Mouse (Mus musculus) olfactory bulb, adult 2 months (tissue): Measurements from ENCODE around the gene Dock8. TPM values are rescaled to one million over a fixed set of nuclear protein-coding genes. Genes with fewer than 3 reads are reported as not detected.

ENCODE experiments used
- H3K27ac ChIP-seq: fragments of 200-500 bp; 2 replicates; pipeline ENCODE4 v1.5.1; 2012; ENCODE audit warnings: low read depth, low read length; ENCODE audit not compliant: insufficient read depth
- H3K4me1 ChIP-seq: fragments of 200-500 bp; 2 replicates; pipeline ENCODE4 v1.6.1; 2012; ENCODE audit warnings: low read length; ENCODE audit not compliant: control insufficient read depth, insufficient read depth
- H3K4me3 ChIP-seq: fragments of 200-500 bp; 2 replicates; pipeline ENCODE4 v1.5.1; 2012; ENCODE audit warnings: mild to moderate bottlenecking, low read depth, low read length, moderate library complexity; ENCODE audit not compliant: insufficient read depth
- CTCF ChIP-seq: fragments of 200-500 bp; IDR thresholded peaks from 2 replicates; pipeline ENCODE4 v1.5.1; 2012; ENCODE audit warnings: low read depth, mild to moderate bottlenecking, low read length, moderate library complexity; ENCODE audit not compliant: insufficient read depth
- POLR2A ChIP-seq: fragments of 200-500 bp; IDR thresholded peaks from 2 replicates; pipeline ENCODE4 v1.6.1; 2012; ENCODE audit warnings: mild to moderate bottlenecking, low read depth, low read length, moderate library complexity; ENCODE audit not compliant: insufficient read depth
- WGBS: fragments of 180-500 bp; shearing (Covaris S2); methylation state at CpG from one replicate; pipeline ENCODE4 v1.1.7; 2018; 5-methylcytosine and 5-hydroxymethylcytosine counted together
- polyA plus RNA-seq: library from polyadenylated mRNA; stranded (reverse); fragments of >200 nt; gene quantifications from 2 replicates; pipeline ENCODE4 v1.2.4, GENCODE M21; 2012; ENCODE audit warnings: low replicate concordance; ENCODE audit not compliant: missing spikeins, insufficient read depth, insufficient read length

Gene Dock8
- polyA plus RNA-seq = not detected in 2 replicates

- under 1% methylated on average over 109 of the region's 109 CpGs for WGBS
- TF ChIP-seq POLR2A = no peak
- H3K27ac ChIP-seq = no peak within 1 kb of the TSS
- H3K4me1 ChIP-seq = peaks cover 8% of the 10 kb centered on the region
- H3K4me3 ChIP-seq = peak within 1 kb of the TSS; percentile 58
These were observed at the start of gene Dock8 for GRCm38 (mm10) chr19:24999201-24999886. TSS of gene Dock8 (plus strand) at chr19:24999534.

- no peak for TF ChIP-seq POLR2A
- TF ChIP-seq CTCF = no peak
- H3K4me1 ChIP-seq = 0 out of 2 replicates have a peak, but pooled peaks cover 2% of the 10 kb centered on the region
- no peak overlapping the region for H3K27ac ChIP-seq
- no peak overlapping the region for H3K4me3 ChIP-seq
- 35% methylated on average over 3 of the region's 3 CpGs for WGBS
These were observed 40.8 kb upstream of the Dock8 start for GRCm38 (mm10) chr19:24958531-24958930.

DNA sequence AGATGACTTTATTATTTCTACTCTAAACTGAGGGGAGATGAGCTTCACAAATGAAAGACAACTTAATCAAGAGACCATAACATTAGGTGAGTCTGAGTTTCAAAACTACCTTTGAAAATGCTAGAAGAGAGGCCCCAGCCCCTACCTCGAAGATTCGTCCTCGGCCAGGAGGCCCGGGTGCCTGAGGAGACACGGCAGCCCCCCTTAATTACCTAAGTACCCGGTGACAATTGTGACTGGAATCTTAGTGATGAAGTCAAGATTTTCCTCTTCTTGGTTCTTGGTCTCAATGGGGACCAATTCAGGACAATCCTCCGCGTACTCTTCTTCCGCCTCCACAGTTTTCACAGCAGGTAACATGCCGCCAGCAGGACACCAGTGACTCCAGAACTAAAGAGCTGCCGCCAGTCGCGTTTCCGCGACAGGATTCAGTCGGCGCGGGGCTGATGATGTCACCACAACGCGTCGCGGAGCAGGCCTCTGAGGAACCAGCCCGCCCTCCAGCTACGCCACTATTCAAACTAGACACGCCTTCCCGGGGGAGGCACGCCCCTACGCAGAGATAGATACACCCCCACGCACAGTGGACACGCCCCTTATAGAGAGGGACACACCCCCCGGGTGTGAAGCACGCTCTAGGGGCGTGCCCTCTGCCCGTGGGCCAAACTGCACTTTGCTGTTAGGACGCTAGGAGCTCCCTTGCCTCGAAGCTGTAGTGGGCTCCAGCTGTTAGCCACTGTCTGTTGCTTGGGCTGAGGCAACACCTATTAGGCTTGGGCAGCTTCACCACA lies 38.0 kb upstream of the Dock8 start, which contains the start of gene Cbwd1:
Gene Cbwd1 (minus strand): TSS at position 439 of the 791 bp plus-strand sequence.
- Histone ChIP-seq H3K4me3 (peak within 1 kb of the TSS; percentile 51), H3K27ac (no peak within 1 kb of the TSS), H3K4me1 (0 out of 2 replicates have a peak, but pooled peaks cover 2% of the 10 kb centered on the region)
- TF ChIP-seq CTCF (peak; percentile 84), POLR2A (peak; percentile 74)
- under 1% methylated on average over 36 of the region's 36 CpGs for WGBS

- Histone ChIP-seq H3K27ac (no peak overlapping the region), H3K4me1 (no peaks in the 10 kb centered on the region), H3K4me3 (no peak overlapping the region)
- 89% methylated on average over 2 of the region's 2 CpGs for WGBS
- no peak for TF ChIP-seq CTCF
- TF ChIP-seq POLR2A = no peak
These were observed 33.1 kb upstream of the Dock8 start for GRCm38 (mm10) chr19:24966203-24966602.

DNA sequence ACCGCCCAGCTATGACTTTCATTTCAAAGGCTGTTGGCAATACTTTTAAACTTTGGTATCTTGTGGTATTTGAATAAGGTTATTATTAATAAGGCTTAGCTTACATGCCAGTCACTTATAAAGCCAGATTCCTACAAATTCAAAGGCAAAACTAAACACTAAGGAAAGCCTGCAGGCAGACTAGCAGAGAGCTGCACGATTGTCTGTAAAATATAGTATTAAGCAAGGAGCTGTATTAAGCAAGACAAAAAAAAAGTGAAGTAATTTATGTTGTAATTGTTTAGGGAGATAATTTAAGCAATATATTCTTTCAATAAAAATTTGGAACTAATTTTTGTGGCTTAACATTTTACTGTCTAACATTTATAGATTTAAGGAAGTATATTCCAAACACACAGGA lies 32.4 kb upstream of the Dock8 start:
- Histone ChIP-seq H3K4me1 (no peaks in the 10 kb centered on the region), H3K27ac (no peak overlapping the region), H3K4me3 (no peak overlapping the region)
- 84% methylated on average over 2 of the region's 2 CpGs for WGBS
- TF ChIP-seq POLR2A = no peak
- TF ChIP-seq CTCF = no peak

DNA sequence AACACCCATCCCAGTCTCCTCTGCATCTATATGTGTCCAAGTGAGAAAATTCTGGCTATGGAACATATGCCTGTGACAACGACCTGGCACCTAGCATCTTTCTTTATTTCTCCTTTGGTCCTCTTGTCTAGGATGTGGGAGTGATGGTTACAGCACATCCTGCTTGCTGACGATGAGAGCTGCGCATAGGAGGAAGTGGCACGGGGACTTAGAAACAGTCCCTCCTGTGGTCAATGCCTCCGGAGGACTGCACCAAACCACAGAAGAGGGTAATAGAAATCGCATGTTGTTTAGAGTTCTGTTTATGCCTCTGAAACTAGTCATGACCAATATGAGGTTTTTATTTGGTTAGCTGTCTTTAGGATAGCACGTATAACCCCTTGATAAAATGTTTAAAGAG lies 28.0 kb upstream of the Dock8 start:
- H3K4me3 ChIP-seq = no peak overlapping the region
- H3K4me1 ChIP-seq = no peaks in the 10 kb centered on the region
- no peak overlapping the region for H3K27ac ChIP-seq
- TF ChIP-seq POLR2A (no peak), CTCF (no peak)
- 90% methylated on average over 7 of the region's 7 CpGs for WGBS

GRCm38 (mm10) chr19:24972701-24973390 lies 26.5 kb upstream of the Dock8 start:
- Histone ChIP-seq H3K27ac (no peak overlapping the region), H3K4me1 (no peaks in the 10 kb centered on the region), H3K4me3 (no peak overlapping the region)
- TF ChIP-seq CTCF (no peak), POLR2A (no peak)
- 91% methylated on average over 3 of the region's 3 CpGs for WGBS

- H3K4me3 ChIP-seq = no peak overlapping the region
- peaks cover 3% of the 10 kb centered on the region; the same call in 1 of the 2 replicates for H3K4me1 ChIP-seq
- TF ChIP-seq POLR2A = no peak
- no peak for TF ChIP-seq CTCF
- 85% methylated on average over 11 of the region's 11 CpGs for WGBS
- no peak overlapping the region for H3K27ac ChIP-seq
These were observed 21.3 kb upstream of the Dock8 start for GRCm38 (mm10) chr19:24977991-24978390.
